Mouse (Mus musculus) G1E (cell line): Measurements from ENCODE around the gene Nfrkb.

ENCODE experiments used
- CTCF ChIP-seq: IDR thresholded peaks from 2 replicates; pipeline ENCODE4 v1.5.1; 2012; ENCODE audit warnings: low read depth, low read length, inconsistent platforms, mixed read lengths
- GATA1 ChIP-seq: IDR thresholded peaks from 2 replicates; pipeline ENCODE4 v1.6.1; 2012; ENCODE audit warnings: borderline replicate concordance, low read length, inconsistent platforms, mixed read lengths
- GATA2 ChIP-seq: IDR thresholded peaks from 2 replicates; pipeline ENCODE4 v1.6.1; 2012; ENCODE audit warnings: low read depth, low read length, inconsistent platforms, borderline replicate concordance
- POLR2AphosphoS5 ChIP-seq: IDR thresholded peaks from 2 replicates; pipeline ENCODE4 v1.6.1; 2012; ENCODE audit warnings: low read depth, low read length, inconsistent platforms; ENCODE audit not compliant: insufficient replicate concordance

- TF ChIP-seq CTCF (no peak), GATA1 (no peak), POLR2AphosphoS5 (no peak), GATA2 (no peak)
Observed at GRCm38 (mm10) chr9:31384786-31385499, 1.0 kb upstream of the Nfrkb start.
